Mouse (Mus musculus) hematopoietic stem cell, adult 5-6 weeks (primary cell): Measurements from ENCODE around the gene Zfp566. TPM values are rescaled to one million over a fixed set of nuclear protein-coding genes. Genes with fewer than 3 reads are reported as not detected.
A peak's percentile ranks its signal among the peaks of the same experiment; 100 is the strongest.
"Not testable (repeated sequence)": the region's sequence is repeated elsewhere in the genome, so short reads cannot be mapped to it uniquely, and the experiment has no call there.

Source experiments
- ATAC-seq, 2 experiments: fragments of 125-278 bp in 1 of 2; replicated peaks in 1 of 2; 2 replicates each; pipeline ENCODE4 v1.8.0; 2016 to 2017; ENCODE audit warnings: inconsistent platforms in 2 of 2, mild to moderate bottlenecking in 2 of 2, moderate number of reproducible peaks in 2 of 2, low read depth in 1 of 2, moderate TSS enrichment in 1 of 2; ENCODE audit not compliant: low FRiP score in 2 of 2, poor library complexity in 2 of 2, severe bottlenecking in 2 of 2, insufficient read depth in 1 of 2, low TSS enrichment in 1 of 2
- total RNA-seq: library from RNA; stranded (forward); fragments of 172-1452, 232-1000 nt; gene quantifications from 2 replicates; pipeline ENCODE4 v1.2.3, GENCODE M21; 2017

Zfp566 gene
- 7.3 and 8.1 TPM in 2 replicates for total RNA-seq

DNA sequence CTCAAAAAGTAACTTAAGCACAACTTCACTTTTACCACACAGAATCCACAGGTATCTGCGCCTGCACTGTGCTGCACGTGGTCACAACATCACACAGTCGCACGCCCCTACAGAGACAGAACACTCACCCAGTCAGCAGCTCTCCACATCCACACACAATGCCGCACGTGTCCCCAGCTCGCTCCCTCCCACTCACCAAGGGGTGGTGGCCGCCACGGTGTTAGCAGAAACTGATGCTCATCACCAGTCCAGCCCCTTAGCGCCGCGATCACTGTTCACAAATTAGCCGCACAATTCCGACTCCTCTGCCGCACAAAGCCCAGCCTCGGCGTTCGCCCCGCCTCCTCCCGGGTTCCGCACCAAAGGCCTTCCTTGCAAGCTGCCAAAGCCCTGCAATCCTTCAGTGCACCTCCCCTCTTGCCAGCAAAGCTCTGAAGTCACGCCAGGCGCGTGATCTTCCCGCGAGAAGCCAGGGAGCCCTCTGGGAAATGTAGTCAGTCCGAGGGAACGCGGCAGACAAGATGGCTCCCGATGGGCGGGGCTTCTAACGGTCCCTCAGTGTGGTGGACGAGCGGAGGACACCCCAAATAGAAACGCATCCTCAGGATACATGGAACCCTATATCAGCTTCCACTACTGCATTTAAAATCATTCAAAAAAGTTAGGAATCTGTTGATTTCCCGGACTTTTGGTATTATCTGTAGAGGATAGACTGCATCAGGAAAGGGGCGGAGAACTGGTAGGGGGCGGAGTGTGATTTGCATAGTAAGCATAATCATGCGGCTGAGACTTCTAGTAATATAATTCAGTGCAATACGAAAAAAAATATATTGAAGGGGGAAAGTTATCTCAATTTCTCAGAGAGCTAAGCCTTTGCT, at the start of gene Zfp566, which contains the start of gene Gm26920:
TSS of gene Zfp566 (minus strand) at position 436 of the 878 bp plus-strand sequence.
TSS of gene Gm26920 (minus strand) at position 319 of the 878 bp plus-strand sequence.
- ATAC-seq, result peak; percentile 89 to 93

DNA sequence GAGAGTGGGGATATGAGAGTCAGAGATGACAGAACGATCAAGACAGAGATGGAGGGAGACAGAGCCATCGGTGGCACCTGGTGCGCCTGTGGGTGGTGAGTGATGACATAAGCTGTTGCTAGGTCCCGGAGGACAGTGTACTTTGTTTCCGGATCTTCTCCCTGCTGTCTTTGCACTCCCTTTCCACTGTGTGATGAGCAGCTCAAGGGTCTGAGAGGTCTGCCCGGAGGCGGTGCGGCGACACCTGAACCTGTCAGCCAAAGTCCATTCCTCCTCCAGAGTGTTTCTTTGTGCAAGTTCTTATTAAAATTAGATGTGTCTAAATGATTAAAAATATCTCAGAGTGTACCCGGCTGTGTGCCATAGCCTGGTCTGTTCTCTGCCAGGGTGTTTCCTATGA, 46.5 kb upstream of the Zfp566 start:
- no peak for ATAC-seq

DNA sequence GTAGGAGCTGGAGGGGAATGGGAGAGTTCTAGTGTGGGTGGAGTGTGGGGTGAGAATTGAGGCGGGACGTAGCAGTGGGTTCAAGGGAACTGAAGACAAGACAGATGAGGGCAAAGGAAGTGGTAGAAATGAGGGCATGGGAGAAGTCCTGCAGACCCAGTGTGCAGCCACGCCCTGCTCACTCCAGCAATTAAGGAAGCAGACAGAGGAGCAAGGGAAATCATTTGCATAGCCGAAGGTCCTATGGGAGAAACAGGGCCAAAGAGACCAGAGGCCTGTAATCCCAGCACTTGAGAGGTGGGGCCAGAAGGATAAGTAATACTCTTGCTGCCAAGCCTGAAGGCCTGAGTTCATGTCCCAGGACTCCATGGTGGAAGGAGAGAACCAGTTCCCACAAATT, 42.1 kb upstream of the Zfp566 start:
- no peak for ATAC-seq

DNA sequence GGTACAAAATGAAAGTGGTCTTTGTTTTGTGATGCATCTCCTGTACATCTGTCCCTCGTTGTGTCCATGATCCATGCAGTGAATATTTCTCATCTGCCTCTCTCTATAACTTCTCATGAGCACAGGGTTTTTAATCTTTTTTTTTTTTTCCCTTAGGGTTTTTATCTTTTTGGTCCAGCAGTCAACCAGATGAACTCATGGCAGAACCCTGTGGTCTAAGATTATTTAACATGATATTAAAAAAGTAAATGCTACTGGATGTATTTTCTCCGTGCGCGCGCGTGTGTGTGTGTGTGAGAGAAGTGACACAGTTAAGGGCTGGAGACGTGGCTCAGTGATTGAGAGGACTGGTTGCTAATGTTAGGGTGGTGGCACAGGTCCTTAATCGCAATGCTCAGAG, 39.6 kb upstream of the Zfp566 start:
- no peak for ATAC-seq

DNA sequence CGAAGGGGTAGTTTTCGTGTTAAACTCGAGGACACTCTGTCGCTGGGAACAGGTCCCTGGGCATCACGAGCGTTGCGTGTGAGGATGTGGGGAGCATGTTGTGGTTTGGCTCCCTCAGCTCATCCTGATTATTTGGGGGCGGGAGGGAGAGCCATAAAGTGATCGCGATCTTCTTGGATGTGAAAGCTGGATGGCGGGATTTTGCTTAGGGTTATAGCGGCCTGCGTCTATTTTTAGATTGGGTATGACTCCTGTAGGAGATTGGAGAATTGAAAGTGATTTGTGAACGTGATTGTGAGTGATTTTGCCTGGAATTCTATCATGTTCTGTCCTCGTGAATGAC, 31.8 kb upstream of the Zfp566 start:
- no peak for ATAC-seq

DNA sequence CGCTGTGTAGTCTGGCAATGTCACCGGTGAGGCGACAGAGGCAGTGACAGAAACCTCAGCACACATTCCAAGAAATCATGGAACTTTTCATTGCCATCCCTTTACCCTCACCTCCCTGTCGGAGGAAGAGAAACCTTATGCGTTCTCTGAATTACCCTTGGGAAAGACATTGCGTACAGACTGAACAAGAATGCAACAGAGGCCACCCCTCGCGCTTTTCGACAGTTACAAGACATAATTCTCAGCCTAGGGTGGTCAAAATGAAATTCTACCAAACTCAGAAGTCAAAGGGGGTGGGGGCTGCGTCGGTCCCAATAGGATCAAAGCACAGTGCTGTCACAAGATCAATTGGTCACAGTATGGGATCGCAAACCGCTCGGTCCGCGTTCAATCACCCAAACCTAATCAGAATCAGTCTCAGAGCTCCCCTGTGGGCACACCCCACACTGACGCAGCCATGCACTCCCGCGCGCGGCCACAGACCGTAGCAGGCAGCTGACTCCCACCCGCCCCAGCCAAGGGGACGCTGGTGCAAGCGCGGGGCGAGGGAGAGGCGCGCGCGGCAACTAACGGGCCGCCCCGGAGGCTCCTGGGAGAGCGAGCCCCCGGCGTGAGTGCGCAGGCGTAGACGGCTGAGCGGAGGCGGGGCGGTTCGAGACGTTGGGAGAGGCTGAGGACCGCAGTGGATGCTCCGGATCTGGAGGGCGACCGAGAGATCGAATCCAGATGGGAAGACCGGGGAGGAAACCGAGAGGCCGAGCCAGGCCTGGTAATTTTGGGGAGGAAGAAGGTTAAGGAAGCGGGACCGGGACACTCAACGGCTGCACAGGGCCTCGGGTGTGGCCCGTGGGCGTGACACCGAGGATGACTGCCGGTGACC, 31.2 kb upstream of the Zfp566 start, which contains the start of gene Zfp382:
TSS of gene Zfp382 (plus strand) at position 635 of the 880 bp plus-strand sequence.
- ATAC-seq, result peak; percentile 98 to 99

DNA sequence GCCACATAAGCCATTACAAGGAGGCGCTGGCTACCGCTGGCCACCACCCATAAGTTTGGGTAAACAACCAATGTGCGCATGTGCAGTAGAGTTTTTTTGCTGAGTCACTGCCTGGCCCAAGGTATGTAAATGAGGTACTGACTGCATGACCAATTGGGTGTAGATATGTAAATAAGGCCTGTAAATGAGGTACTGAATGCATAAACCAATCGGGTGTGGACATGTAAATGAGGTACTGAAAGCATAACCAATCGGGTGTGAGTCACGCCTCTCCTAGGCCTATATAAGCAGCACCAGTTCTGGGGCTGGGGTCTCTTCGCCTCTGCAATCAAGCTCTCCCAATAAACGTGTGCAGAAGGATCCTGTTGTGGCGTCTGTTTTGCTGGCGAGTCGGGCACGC, 27.6 kb upstream of the Zfp566 start:
- not testable (repeated sequence) for ATAC-seq

DNA sequence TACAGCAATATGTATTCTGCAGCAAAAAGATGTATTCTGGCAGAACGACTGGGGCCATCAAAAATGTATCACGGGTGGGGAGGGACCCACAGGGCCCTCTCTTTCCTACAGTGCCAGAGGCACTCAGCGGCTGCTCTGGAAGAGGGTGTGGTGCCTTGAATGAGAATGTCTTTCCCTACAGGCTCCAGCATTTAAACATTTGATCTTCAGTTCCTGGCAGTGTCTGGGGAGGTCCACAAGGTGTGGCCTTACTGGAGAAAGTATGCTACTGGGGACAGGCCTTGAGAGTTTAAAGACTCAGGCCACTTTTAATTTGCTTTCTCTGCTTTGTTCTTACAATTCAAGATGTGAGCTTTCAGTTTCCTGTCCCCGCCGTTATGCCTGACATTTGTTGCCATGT, 25.7 kb upstream of the Zfp566 start:
- ATAC-seq, result no peak

DNA sequence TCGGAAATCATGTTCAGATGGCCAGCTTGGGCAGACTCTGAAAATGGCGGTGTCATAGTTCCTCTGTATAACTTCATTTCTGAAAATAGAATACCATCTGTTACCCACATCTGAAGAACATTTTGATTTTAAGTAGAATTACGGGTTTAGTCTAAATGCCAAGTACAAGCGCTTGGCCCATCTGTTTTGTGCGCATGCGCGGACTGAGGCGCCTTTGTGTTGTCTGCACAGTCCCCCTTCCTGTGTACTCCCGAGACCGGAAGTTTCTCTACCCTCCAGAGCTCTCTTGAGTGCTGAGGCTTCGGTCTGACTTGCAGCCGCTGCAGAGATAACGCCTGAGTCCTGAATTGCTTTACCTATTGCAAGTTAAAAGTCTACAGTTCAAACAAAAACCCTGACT, 9.0 kb upstream of the Zfp566 start:
- ATAC-seq, result no peak

DNA sequence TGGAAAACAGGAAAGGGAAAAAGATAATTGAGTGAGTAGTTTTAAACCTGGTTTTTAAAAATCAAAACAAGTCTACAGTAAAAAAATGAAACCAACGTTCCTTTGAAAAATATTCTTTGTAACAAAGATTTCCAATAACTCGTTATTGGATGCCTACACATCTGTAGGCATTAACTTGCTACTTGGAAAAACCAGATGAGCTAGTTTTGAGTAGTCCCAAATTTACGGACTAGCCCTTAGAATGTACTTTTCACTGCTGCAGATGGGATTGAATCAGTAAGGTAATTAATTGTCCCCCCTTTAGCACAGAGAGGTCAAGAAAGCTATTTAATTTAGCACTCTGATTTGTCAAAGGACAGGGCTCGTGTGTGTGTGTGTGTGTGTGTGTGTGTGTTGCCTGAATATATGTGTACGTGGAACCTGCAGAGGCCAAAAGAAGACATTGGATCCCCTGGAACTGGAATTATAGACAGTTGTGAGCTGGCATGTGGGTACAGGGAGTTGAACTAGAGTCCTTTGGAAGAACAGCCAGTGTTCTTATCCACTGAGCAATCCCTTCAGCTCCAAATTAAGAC, 5.3 kb upstream of the Zfp566 start:
- ATAC-seq, result no peak

DNA sequence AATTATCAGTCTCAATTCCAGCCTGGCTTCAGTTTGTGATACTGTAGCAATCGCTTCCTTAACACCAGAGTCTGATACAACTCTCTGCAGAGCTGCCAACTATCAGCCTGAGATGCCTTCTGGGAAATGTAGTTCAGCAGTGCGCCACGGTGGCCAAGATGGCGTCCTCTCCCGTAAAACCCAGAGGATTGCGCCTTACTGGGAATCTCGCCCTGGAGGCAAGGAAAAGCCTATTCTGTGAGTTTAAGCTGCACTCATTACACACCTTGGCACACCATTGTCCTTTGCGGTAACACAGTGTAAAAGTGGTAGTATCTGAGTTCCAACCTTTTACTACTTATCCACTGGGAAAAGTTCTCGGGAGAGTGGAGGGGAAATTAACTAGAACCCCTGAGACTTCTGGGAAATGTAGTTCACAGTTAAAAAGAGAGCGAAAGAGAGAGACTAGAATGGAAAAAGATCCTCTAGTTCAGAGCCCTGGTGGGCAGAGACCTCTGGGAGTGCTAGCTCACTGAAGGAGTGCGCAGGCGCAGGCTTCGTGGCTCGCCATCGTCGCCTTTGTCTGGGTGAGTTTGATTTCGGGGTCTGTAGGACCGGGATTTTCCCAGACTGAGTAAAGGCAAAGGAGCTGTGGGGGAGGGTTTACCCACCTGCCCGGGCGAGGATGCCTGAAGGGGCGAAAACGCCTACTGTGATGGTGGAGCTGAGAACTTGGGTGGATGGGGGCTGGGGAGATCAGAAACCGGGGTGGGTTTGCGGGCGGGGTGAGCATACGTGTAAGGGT, 4.5 kb upstream of the Zfp566 start, which contains the start of gene Zfp260:
TSS of gene Zfp260 (plus strand) at position 132 of the 784 bp plus-strand sequence.
- ATAC-seq, result peak; percentile 64 to 66

DNA sequence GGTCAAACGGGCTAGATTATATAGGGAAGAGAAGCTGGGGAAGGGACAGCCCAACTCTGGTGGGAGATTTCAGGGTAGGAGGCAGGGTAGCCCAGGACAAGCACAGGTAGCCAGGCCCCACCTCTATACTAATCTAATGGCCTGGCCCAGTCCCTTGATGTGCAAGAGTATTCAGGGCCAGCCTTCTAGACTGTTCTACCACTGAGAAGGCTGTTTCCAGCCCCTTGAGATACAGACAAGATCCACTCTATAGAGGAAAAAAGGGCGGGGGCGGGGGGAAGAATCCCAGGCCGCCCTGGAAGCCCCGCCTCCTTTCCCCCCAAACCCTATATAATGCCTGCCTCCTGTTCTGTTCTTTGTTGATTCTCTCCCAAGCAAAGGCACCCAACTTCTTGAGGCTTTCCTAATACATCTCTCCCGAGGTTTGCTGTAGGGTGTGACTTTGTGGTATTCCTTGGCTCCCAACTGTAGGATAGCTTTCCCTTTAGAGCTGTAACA, 3.6 kb upstream of the Zfp566 start:
- ATAC-seq, result no peak

DNA sequence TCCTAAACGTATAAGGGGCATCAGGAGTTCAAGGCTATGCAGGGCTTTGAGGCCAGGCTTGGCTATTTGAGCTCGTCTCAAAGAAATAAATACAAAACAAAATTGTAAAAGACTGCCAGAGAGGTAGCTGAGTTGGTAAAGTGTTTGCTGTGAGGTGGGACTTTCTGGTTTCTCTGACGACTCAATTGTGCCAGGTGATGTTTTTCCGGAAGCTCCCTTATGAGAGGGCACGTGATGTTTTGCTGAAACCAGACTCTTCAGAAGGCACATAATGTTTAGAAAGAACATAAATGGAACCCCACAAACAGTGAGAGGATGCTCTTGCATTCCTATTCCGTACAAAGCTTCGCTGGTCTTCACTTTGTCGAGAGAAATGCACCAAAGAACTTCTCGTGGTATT, 2.3 kb upstream of the Zfp566 start:
- no peak for ATAC-seq

DNA sequence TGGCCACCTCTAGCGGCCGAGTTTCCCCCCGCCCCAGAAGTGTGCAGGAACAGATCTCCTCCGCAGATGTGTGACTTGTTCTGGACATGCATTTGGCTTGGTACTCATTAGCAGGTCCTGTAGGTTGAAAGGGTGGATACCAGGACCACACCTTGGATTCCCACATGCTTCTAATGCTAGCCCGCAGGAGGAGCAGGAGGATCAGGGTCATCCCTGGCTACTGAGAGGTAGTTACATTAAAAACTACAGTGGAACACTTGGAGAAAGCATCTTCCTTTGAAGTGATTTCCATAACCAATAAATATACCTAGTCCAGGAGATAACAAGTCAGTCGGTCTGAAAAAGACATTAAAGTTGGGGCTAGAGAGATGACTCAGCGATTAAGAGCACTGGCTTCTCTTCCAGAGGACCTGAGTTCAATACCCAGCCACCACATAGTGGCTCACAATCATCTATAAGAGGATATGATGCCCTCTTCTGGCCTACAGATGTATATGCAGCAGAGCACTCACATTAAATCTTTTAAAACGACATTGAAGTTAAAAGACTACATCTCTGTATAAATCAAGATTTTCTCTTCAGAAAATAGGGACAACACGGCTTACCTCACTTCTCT, 751 bp upstream of the Zfp566 start:
- ATAC-seq, result no peak

DNA sequence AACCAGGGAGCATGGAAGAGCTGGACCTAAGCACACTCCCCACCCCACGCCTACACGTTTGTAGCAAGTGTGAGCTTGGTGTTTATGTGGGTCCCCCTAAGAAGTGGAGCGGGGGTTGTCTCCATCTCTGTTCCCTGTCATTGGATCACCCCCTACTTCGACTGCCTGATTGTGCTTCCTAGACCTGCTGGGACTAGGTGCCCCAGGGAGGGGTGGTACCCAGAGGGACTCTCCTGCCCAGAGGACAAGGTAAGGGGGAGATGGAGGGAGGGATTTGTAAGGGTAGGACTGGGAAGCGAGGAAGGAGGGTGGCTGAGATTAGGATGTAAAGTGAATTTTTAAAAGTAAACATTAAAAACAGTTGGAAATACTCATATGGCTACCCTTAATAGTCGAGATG, 922 bp downstream of the Zfp566 start:
- no peak for ATAC-seq

DNA sequence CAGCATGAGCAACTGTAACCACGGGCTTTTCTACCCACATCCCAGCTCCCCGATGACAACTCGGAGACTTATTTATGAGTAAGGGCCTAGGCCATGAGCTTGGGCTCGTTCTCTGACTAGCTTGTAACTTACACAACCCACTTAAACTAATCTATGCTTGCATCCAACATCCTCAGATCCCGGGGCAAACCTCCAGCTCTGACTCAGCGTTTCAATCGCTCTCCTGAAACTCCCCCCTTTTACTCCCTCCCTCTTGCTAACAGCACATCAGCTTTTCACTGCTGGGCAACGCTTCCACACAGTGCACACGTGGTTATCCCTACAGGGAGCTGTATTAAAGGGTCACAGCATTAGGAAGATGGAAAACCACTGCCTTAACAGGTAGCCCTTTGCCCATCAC, 3.8 kb downstream of the Zfp566 start:
- no peak for ATAC-seq
